Mouse (Mus musculus): ENCODE measurements around the gene Iqsec3. TPM values are rescaled to one million over a fixed set of nuclear protein-coding genes. Genes with fewer than 3 reads are reported as not detected.

Iqsec3 gene
- polyA plus RNA-seq, 1 experiment from 2014 or later, result not detected

GRCm38 (mm10) chr6:121356041-121356440 is 117.4 kb downstream of the Iqsec3 start:
- Histone ChIP-seq H3K27me3 (ENCODE audit: control insufficient read depth, insufficient read depth, low read depth, low read length) (no peaks in the 10 kb centered on the region), H3K4me1 (replicated peaks; ENCODE audit: control insufficient read depth, insufficient read depth, low read length) (no peaks in the 10 kb centered on the region), H3K4me2 (ENCODE audit: low read depth, low read length) (no peak overlapping the region), H3K4me3 (ENCODE audit: low read length) (no peak overlapping the region), H3K27ac (ENCODE audit: low read length) (no peak overlapping the region), H3K9me3 (ENCODE audit: control insufficient read depth, low read length) (no peaks in the 10 kb centered on the region), H3K36me3 (ENCODE audit: control insufficient read depth, insufficient read depth, low read length) (no peaks in the 10 kb centered on the region), H3K9ac (ENCODE audit: low read length) (no peak overlapping the region)
- 78% methylated on average over 1 of the region's 1 CpGs for WGBS
- ATAC-seq (ENCODE audit: low read depth), result no peak

GRCm38 (mm10) chr6:121352276-121352675 is 121.2 kb downstream of the Iqsec3 start:
- 57% methylated on average over 2 of the region's 2 CpGs for WGBS
- no peaks in the 10 kb centered on the region for H3K36me3 ChIP-seq (ENCODE audit: control insufficient read depth, insufficient read depth, low read length)
- no peak for ATAC-seq (ENCODE audit: low read depth)
- no peak overlapping the region for H3K4me2 ChIP-seq (ENCODE audit: low read depth, low read length)
- no peak overlapping the region for H3K27ac ChIP-seq (ENCODE audit: low read length)
- H3K27me3 ChIP-seq (ENCODE audit: control insufficient read depth, insufficient read depth, low read depth, low read length), result no peaks in the 10 kb centered on the region
- H3K9ac ChIP-seq (ENCODE audit: low read length), result no peak overlapping the region
- H3K4me1 ChIP-seq (replicated peaks; ENCODE audit: control insufficient read depth, insufficient read depth, low read length), result no peaks in the 10 kb centered on the region
- H3K9me3 ChIP-seq (ENCODE audit: control insufficient read depth, low read length), result no peaks in the 10 kb centered on the region
- no peak overlapping the region for H3K4me3 ChIP-seq (ENCODE audit: low read length)

DNA sequence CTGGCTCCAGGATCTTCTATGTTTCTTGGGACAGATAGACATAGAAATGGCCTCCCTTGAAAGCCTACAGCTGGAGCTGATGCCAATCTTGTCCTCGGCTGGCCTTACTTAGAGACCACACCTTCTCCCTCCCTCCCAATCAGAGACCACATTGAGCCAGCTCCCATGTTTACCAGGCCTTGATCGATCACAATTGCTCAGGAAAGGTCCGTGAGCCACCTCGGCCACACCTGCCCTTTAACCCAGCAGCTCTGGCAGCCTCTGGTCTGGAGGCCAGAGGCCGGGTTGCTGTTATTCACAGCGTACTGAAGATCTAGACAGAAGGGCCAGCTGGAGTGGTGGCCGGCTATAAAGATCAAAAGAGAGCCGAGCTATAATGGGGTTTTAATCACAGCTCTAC is 127.0 kb downstream of the Iqsec3 start:
- no peak for ATAC-seq (ENCODE audit: low read depth)
- Histone ChIP-seq H3K9ac (ENCODE audit: low read length) (no peak overlapping the region), H3K4me1 (replicated peaks; ENCODE audit: control insufficient read depth, insufficient read depth, low read length) (peaks cover 6% of the 10 kb centered on the region), H3K4me3 (ENCODE audit: low read length) (no peak overlapping the region), H3K27ac (ENCODE audit: low read length) (no peak overlapping the region), H3K27me3 (ENCODE audit: control insufficient read depth, insufficient read depth, low read depth, low read length) (no peaks in the 10 kb centered on the region), H3K9me3 (ENCODE audit: control insufficient read depth, low read length) (no peaks in the 10 kb centered on the region), H3K4me2 (ENCODE audit: low read depth, low read length) (no peak overlapping the region), H3K36me3 (ENCODE audit: control insufficient read depth, insufficient read depth, low read length) (no peaks in the 10 kb centered on the region)
- 28% methylated on average over 8 of the region's 8 CpGs for WGBS

GRCm38 (mm10) chr6:121344329-121344728 is 129.1 kb downstream of the Iqsec3 start:
- H3K4me2 ChIP-seq (ENCODE audit: low read depth, low read length), result no peak overlapping the region
- no peak overlapping the region for H3K9ac ChIP-seq (ENCODE audit: low read length)
- peaks cover 6% of the 10 kb centered on the region for H3K4me1 ChIP-seq (replicated peaks; ENCODE audit: control insufficient read depth, insufficient read depth, low read length)
- H3K27ac ChIP-seq (ENCODE audit: low read length), result no peak overlapping the region
- H3K36me3 ChIP-seq (ENCODE audit: control insufficient read depth, insufficient read depth, low read length), result no peaks in the 10 kb centered on the region
- WGBS, result 36% methylated on average over 5 of the region's 5 CpGs
- no peak overlapping the region for H3K4me3 ChIP-seq (ENCODE audit: low read length)
- no peaks in the 10 kb centered on the region for H3K27me3 ChIP-seq (ENCODE audit: control insufficient read depth, insufficient read depth, low read depth, low read length)
- no peak for ATAC-seq (ENCODE audit: low read depth)
- H3K9me3 ChIP-seq (ENCODE audit: control insufficient read depth, low read length), result no peaks in the 10 kb centered on the region

GRCm38 (mm10) chr6:121343771-121344123 is 129.7 kb downstream of the Iqsec3 start:
- Histone ChIP-seq H3K27me3 (ENCODE audit: control insufficient read depth, insufficient read depth, low read depth, low read length) (no peaks in the 10 kb centered on the region), H3K27ac (ENCODE audit: low read length) (no peak overlapping the region), H3K9me3 (ENCODE audit: control insufficient read depth, low read length) (no peaks in the 10 kb centered on the region), H3K36me3 (ENCODE audit: control insufficient read depth, insufficient read depth, low read length) (no peaks in the 10 kb centered on the region), H3K9ac (ENCODE audit: low read length) (no peak overlapping the region), H3K4me1 (replicated peaks; ENCODE audit: control insufficient read depth, insufficient read depth, low read length) (peaks cover 6% of the 10 kb centered on the region), H3K4me3 (ENCODE audit: low read length) (no peak overlapping the region), H3K4me2 (ENCODE audit: low read depth, low read length) (no peak overlapping the region)
- no peak for ATAC-seq (ENCODE audit: low read depth)
- WGBS, result 49% methylated on average over 6 of the region's 6 CpGs

GRCm38 (mm10) chr6:121343026-121343770 is 130.3 kb downstream of the Iqsec3 start, which contains the start of gene Slc6a12:
TSS of gene Slc6a12 (plus strand) at chr6:121343076.
- Histone ChIP-seq H3K4me3 (ENCODE audit: low read length) (no peak within 1 kb of the TSS), H3K27me3 (ENCODE audit: control insufficient read depth, insufficient read depth, low read depth, low read length) (no peaks in the 10 kb centered on the region), H3K4me2 (ENCODE audit: low read depth, low read length) (no peak within 1 kb of the TSS), H3K27ac (ENCODE audit: low read length) (no peak within 1 kb of the TSS), H3K36me3 (ENCODE audit: control insufficient read depth, insufficient read depth, low read length) (no peaks in the 10 kb centered on the region), H3K4me1 (replicated peaks; ENCODE audit: control insufficient read depth, insufficient read depth, low read length) (peaks cover 9% of the 10 kb centered on the region), H3K9ac (ENCODE audit: low read length) (no peak within 1 kb of the TSS), H3K9me3 (ENCODE audit: control insufficient read depth, low read length) (no peaks in the 10 kb centered on the region)
- ATAC-seq (ENCODE audit: low read depth), result no peak
- WGBS, result 70% methylated on average over 15 of the region's 15 CpGs

GRCm38 (mm10) chr6:121341650-121342049 is 131.8 kb downstream of the Iqsec3 start:
- 77% methylated on average over 6 of the region's 6 CpGs for whole genome bisulfite sequencing
- Histone ChIP-seq H3K27ac (ENCODE audit: low read length) (no peak overlapping the region), H3K9ac (ENCODE audit: low read length) (no peak overlapping the region), H3K9me3 (ENCODE audit: control insufficient read depth, low read length) (no peaks in the 10 kb centered on the region), H3K4me2 (ENCODE audit: low read depth, low read length) (no peak overlapping the region), H3K4me1 (replicated peaks; ENCODE audit: control insufficient read depth, insufficient read depth, low read length) (peaks cover 9% of the 10 kb centered on the region), H3K36me3 (ENCODE audit: control insufficient read depth, insufficient read depth, low read length) (no peaks in the 10 kb centered on the region), H3K27me3 (ENCODE audit: control insufficient read depth, insufficient read depth, low read depth, low read length) (no peaks in the 10 kb centered on the region), H3K4me3 (ENCODE audit: low read length) (no peak overlapping the region)
- ATAC-seq (ENCODE audit: low read depth), result no peak

DNA sequence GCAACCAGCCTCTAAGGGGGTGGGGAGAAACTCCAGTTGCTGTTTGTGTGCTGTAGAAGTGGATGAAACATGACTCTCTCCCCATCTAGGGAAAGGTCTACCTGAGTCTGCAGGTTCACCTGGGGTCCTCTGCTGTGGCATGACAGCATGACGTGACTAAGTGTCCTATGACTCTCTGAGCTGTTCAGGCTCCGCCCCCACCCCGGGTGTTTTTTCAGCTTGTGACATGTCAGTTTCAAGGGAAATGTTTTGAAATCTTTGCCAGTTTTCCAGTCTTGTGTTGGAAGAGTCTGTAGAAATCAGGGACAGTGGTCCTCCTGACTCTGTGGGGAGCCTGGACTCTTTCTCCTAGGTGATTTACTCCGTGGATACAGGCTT is 135.0 kb downstream of the Iqsec3 start:
- 32% methylated on average over 4 of the region's 4 CpGs for WGBS

GRCm38 (mm10) chr6:121337770-121338518 is 135.5 kb downstream of the Iqsec3 start:
- no peaks in the 10 kb centered on the region for H3K27me3 ChIP-seq (ENCODE audit: control insufficient read depth, insufficient read depth, low read depth, low read length)
- no peak overlapping the region for H3K4me2 ChIP-seq (ENCODE audit: low read depth, low read length)
- no peaks in the 10 kb centered on the region for H3K9me3 ChIP-seq (ENCODE audit: control insufficient read depth, low read length)
- ATAC-seq (ENCODE audit: low read depth), result peak; percentile 64
- 0 out of 2 replicates have a peak, but pooled peaks cover 3% of the 10 kb centered on the region for H3K4me1 ChIP-seq (replicated peaks; ENCODE audit: control insufficient read depth, insufficient read depth, low read length)
- H3K27ac ChIP-seq (ENCODE audit: low read length), result no peak overlapping the region
- H3K4me3 ChIP-seq (ENCODE audit: low read length), result no peak overlapping the region
- WGBS, result 30% methylated on average over 3 of the region's 3 CpGs
- H3K36me3 ChIP-seq (ENCODE audit: control insufficient read depth, insufficient read depth, low read length), result no peaks in the 10 kb centered on the region
- no peak overlapping the region for H3K9ac ChIP-seq (ENCODE audit: low read length)

More for the DNA sequence above, 135.0 kb downstream of the Iqsec3 start:
- H3K27ac ChIP-seq (ENCODE audit: low read length), result no peak overlapping the region
- no peak overlapping the region for H3K4me2 ChIP-seq (ENCODE audit: low read depth, low read length)
- H3K9me3 ChIP-seq (ENCODE audit: control insufficient read depth, low read length), result no peaks in the 10 kb centered on the region
- 0 out of 2 replicates have a peak, but pooled peaks cover 3% of the 10 kb centered on the region for H3K4me1 ChIP-seq (replicated peaks; ENCODE audit: control insufficient read depth, insufficient read depth, low read length)
- ATAC-seq (ENCODE audit: low read depth), result peak; percentile 7; the same call in 1 of the 2 replicates
- no peak overlapping the region for H3K4me3 ChIP-seq (ENCODE audit: low read length)
- no peak overlapping the region for H3K9ac ChIP-seq (ENCODE audit: low read length)
- no peaks in the 10 kb centered on the region for H3K36me3 ChIP-seq (ENCODE audit: control insufficient read depth, insufficient read depth, low read length)
- H3K27me3 ChIP-seq (ENCODE audit: control insufficient read depth, insufficient read depth, low read depth, low read length), result no peaks in the 10 kb centered on the region

Measured in lung, embryonic 16.5 days (tissue).